Comparison of ENCODE assay signal across 10 mouse cellular contexts in genomic region chr3:123158579-123158978, GRCm38 (mm10).
DNase-seq lines count a peak whose midpoint lies in the region; ATAC-seq and TF ChIP-seq lines count a peak whose summit lies in the region.
"Had no signal": no experiment of that assay in that cellular context is flagged by ENCODE, and none has a peak within 500 bp of the region (broad histone marks: within the 10 kb centered on the region; RNA-seq: fewer than 3 reads in every experiment).

No protein-coding gene starts in this region.

- no peaks in the 10 kb centered on the region for H3K36me3 ChIP-seq in midbrain, embryonic 14.5 days (ENCODE audit: control insufficient read depth, insufficient read depth, low read length)
- H3K36me3 ChIP-seq in midbrain, embryonic 10.5 days = no peaks in the 10 kb centered on the region
- H3K36me3 ChIP-seq in kidney, postnatal 0 days (ENCODE audit: insufficient read depth, low read length) = no peaks in the 10 kb centered on the region
- H3K36me3 ChIP-seq in stomach, postnatal 0 days (ENCODE audit: control insufficient read depth, insufficient read depth, low read length) = no peaks in the 10 kb centered on the region
- H3K36me3 ChIP-seq: embryonic facial prominence, embryonic 13.5 days; lung, embryonic 15.5 days had no signal

- peak; percentile 67 for TF ChIP-seq CTCF in kidney, postnatal 0 days (IDR thresholded peaks at IDR 0.05; ENCODE audit: low read depth)
- TF ChIP-seq CTCF in stomach, postnatal 0 days (IDR thresholded peaks at IDR 0.05; ENCODE audit: low read depth) = peak; percentile 78

- H3K4me3 ChIP-seq in midbrain, embryonic 14.5 days (replicated peaks; ENCODE audit: low read depth, low read length) = no peak overlapping the region
- H3K4me3 ChIP-seq in midbrain, embryonic 10.5 days = no peak overlapping the region
- H3K4me3 ChIP-seq in kidney, postnatal 0 days (replicated peaks; ENCODE audit: low read depth, low read length) = no peak overlapping the region
- no peak overlapping the region for H3K4me3 ChIP-seq in stomach, postnatal 0 days (ENCODE audit: low read depth, low read length)
- H3K4me3 ChIP-seq: embryonic facial prominence, embryonic 13.5 days; lung, embryonic 15.5 days had no signal

- WGBS in midbrain, embryonic 14.5 days = 39% methylated on average over 6 of the region's 6 CpGs
- WGBS in midbrain, embryonic 10.5 days = 46% methylated on average over 6 of the region's 6 CpGs
- WGBS in kidney, postnatal 0 days = 26% methylated on average over 6 of the region's 6 CpGs
- 31% methylated on average over 6 of the region's 6 CpGs for WGBS in stomach, postnatal 0 days

- H3K4me1 ChIP-seq in midbrain, embryonic 14.5 days (ENCODE audit: control insufficient read depth, insufficient read depth, low read length) = no peaks in the 10 kb centered on the region
- peaks cover 17% of the 10 kb centered on the region for H3K4me1 ChIP-seq in midbrain, embryonic 10.5 days
- no peaks in the 10 kb centered on the region for H3K4me1 ChIP-seq in kidney, postnatal 0 days (replicated peaks; ENCODE audit: insufficient read depth, low read length)
- no peaks in the 10 kb centered on the region for H3K4me1 ChIP-seq in stomach, postnatal 0 days (replicated peaks; ENCODE audit: control insufficient read depth, insufficient read depth)

- DNase-seq in midbrain, embryonic 14.5 days = peak; percentile 18
- no peak for DNase-seq in midbrain, embryonic 10.5 days (ENCODE audit: low spot score)
- peak; percentile 65 for DNase-seq in adipocyte (ENCODE audit: low spot score)
- peak; percentile 56 to 64 for DNase-seq in gastrocnemius, adult 8-10 months (ENCODE audit: low spot score in 2 of 2)
- DNase-seq in kidney, postnatal 0 days (ENCODE audit: low spot score) = peak; percentile 63
- DNase-seq in stomach, postnatal 0 days (ENCODE audit: low spot score) = peak; percentile 41
- DNase-seq in Muller cell, postnatal 12 days (ENCODE audit: inconsistent ontology term) = no peak
- DNase-seq in urinary bladder, postnatal 10 days (ENCODE audit: low spot score) = no peak

- ATAC-seq in midbrain, embryonic 14.5 days (ENCODE audit: low FRiP score, low TSS enrichment) = no peak
- no peak for ATAC-seq in kidney, postnatal 0 days (replicated peaks; ENCODE audit: low FRiP score, low read depth)
- 0 out of 2 replicates have a peak, but pooled peaks have one; percentile 33 for ATAC-seq in stomach, postnatal 0 days (ENCODE audit: low FRiP score, low TSS enrichment)

- no peaks in the 10 kb centered on the region for H3K9me3 ChIP-seq in midbrain, embryonic 14.5 days (ENCODE audit: control insufficient read depth, low read length)
- no peaks in the 10 kb centered on the region for H3K9me3 ChIP-seq in midbrain, embryonic 10.5 days (replicated peaks)
- H3K9me3 ChIP-seq in kidney, postnatal 0 days (replicated peaks; ENCODE audit: low read length) = no peaks in the 10 kb centered on the region
- H3K9me3 ChIP-seq in stomach, postnatal 0 days (ENCODE audit: control insufficient read depth, low read length) = no peaks in the 10 kb centered on the region
- H3K9me3 ChIP-seq: embryonic facial prominence, embryonic 13.5 days; lung, embryonic 15.5 days had no signal

- no peaks in the 10 kb centered on the region for H3K27me3 ChIP-seq in midbrain, embryonic 14.5 days (ENCODE audit: control insufficient read depth, insufficient read depth, low read length)
- no peaks in the 10 kb centered on the region for H3K27me3 ChIP-seq in midbrain, embryonic 10.5 days (ENCODE audit: low read depth, poor library complexity, severe bottlenecking)
- no peaks in the 10 kb centered on the region for H3K27me3 ChIP-seq in kidney, postnatal 0 days (ENCODE audit: insufficient read depth, low read length)
- H3K27me3 ChIP-seq in stomach, postnatal 0 days (ENCODE audit: control insufficient read depth, insufficient read depth, low read length) = no peaks in the 10 kb centered on the region
- H3K27me3 ChIP-seq: embryonic facial prominence, embryonic 13.5 days; lung, embryonic 15.5 days had no signal

- TF ChIP-seq EP300 in stomach, postnatal 0 days (optimal IDR thresholded peaks at IDR 0.05) = no peak

- H3K9ac ChIP-seq in midbrain, embryonic 14.5 days (replicated peaks; ENCODE audit: low read length) = no peak overlapping the region
- H3K9ac ChIP-seq in kidney, postnatal 0 days (ENCODE audit: low read depth, low read length) = no peak overlapping the region
- H3K9ac ChIP-seq in stomach, postnatal 0 days (ENCODE audit: low read length) = no peak overlapping the region
- H3K9ac ChIP-seq: embryonic facial prominence, embryonic 13.5 days; lung, embryonic 15.5 days had no signal

- H3K4me2 ChIP-seq in midbrain, embryonic 14.5 days (ENCODE audit: low read length) = no peak overlapping the region
- H3K4me2 ChIP-seq in kidney, postnatal 0 days (ENCODE audit: low read length) = no peak overlapping the region
- no peak overlapping the region for H3K4me2 ChIP-seq in stomach, postnatal 0 days (replicated peaks; ENCODE audit: low read depth)
- H3K4me2 ChIP-seq: embryonic facial prominence, embryonic 13.5 days; lung, embryonic 15.5 days had no signal

- H3K27ac ChIP-seq in midbrain, embryonic 14.5 days (replicated peaks; ENCODE audit: low read depth, low read length) = no peak overlapping the region
- H3K27ac ChIP-seq in midbrain, embryonic 10.5 days (replicated peaks) = no peak overlapping the region
- H3K27ac ChIP-seq in kidney, postnatal 0 days = no peak overlapping the region
- peak overlapping the region; percentile 18; the same call in 1 of the 2 replicates for H3K27ac ChIP-seq in stomach, postnatal 0 days (replicated peaks)
- H3K27ac ChIP-seq: embryonic facial prominence, embryonic 13.5 days; lung, embryonic 15.5 days had no signal

Comparison
In these comparisons a context has a peak if more than half of its experiments do, and no peak if none do; other contexts are left out.
1. DNase-seq: peak in midbrain, embryonic 14.5 days (single experiment), adipocyte (single experiment), gastrocnemius, adult 8-10 months (2 of 2), kidney, postnatal 0 days (single experiment) and stomach, postnatal 0 days (single experiment); none in midbrain, embryonic 10.5 days (single experiment), Muller cell, postnatal 12 days (single experiment) and urinary bladder, postnatal 10 days (single experiment).